Mouse (Mus musculus): Measurements from ENCODE around the gene C2cd4c. TPM values are rescaled to one million over a fixed set of nuclear protein-coding genes. Genes with fewer than 3 reads are reported as not detected.

Gene C2cd4c
- polyA plus RNA-seq, 1 experiment, result 11.3 TPM

DNA sequence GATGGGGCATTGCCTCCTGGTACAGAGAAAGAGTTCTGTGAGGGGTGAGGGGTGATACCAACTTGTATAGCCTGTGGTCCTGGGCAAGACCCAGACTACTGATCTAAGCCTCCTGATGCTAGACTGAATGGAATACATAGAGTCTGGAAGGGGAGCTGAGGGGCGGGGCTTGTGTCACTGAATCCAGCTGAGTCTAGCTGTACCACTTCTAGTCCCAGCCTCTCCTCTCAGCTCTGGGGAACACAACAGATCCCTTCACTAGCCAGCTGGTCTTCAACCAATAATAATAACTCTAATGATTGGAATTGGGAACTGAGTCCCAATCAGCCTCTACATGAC lies 449 bp upstream of the C2cd4c start:
- no peak for DNase-seq (ENCODE audit: extremely low spot score in 1 of 2, low spot score in 1 of 2)

DNA sequence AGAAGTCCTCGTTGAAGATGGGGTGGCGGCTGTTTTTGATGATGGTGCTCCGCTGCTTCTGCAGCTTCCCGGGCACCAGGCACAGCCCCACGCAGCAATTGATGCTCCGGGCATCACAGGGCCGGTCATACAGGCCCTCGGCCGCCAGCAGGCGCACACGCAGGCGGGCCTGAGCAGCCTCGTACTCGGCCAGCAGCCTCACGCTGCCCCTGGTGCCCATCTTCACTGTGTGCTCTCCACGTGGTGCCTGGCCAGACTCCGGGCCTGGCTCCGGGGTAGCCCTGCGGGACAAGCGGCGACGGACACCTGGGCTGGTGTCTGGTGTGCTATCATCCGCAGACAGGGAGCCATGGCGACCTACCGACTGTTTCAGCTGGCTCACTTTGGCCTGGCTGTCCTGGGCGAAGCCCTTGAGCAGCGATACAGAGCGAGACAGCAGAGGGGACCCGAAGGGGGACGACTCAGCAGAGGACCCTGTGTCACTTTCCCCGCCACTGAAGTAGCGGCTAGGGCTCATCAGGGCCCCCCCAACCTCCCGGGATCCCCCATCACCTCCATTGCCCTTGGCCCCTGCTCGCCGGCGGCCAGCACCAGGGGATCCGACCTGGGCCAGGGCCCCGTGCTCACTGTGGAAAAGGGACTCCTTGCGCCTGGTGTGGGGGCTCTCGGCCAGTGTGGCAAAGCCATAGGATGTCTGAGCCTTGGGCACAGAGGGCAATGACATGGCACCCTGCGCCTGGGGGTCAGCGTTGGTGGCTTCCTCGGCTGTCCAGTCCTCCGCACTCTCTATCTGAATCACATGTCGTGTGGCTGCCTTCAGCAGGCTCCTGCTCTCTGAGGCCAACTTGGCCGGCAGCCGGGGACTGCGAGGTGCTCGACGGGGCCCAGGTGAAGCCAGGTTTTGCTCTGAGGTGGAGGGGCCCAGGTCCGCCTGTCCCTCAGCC lies 1.4 kb downstream of the C2cd4c start:
- DNase-seq (ENCODE audit: extremely low spot score in 1 of 2, low spot score in 1 of 2), result no peak

DNA sequence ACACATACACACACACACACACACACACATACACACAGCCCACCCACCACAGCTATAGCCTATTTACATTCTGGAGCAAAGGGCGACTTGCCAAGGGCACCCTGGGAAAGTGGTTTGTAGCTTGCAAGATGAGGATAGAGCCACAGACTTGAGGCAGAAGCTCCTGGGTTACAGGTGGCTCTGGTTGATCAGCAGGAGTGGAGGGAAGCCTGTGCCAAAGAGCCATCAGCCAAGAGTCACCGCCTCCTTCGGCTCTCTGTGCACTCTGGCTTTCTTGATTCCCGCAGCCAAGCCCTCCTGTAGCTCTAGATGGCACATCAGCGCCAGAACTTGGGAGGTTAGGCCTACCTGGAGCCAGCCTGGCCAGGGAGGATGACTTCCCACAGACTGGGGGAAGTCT lies 2.5 kb downstream of the C2cd4c start:
- no peak for DNase-seq (ENCODE audit: extremely low spot score in 1 of 2, low spot score in 1 of 2)

DNA sequence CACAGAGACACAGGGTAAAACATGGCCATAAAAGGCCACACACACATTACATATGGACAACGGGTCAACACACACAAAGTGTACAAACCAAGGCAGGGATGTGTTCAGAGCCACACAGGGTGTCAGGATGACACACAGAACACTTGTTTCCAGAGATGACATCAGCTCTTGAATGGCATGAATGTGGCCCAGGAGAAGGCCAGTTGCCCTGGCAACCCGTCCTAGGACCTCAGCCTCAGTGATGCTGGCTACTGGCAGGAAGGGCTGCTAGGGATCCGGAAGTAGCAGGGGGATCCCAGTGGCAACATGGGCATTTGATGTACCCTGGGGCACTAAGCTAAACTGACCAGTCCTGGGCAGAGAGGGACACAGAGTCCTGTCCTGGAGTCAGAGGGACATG lies 4.5 kb downstream of the C2cd4c start:
- no peak for DNase-seq (ENCODE audit: extremely low spot score in 1 of 2, low spot score in 1 of 2)

DNA sequence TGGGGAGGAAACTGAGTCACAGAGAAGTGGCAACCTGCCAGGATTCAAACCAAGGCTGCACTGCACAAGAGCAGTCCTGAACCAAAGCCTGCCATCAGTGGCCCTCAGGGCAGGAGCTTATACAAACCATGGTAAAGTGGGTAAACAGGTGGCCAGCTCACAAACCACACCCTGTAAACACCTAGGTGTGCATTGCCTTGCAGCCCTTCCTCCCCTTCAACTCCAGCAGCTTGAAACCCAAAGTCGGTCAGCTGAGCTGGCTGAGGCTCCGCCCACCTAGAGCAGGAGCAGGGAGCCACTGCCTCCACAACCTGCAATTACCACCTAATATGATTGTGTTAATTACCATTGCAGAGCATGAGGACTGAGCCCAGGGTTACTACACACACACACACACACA lies 5.9 kb downstream of the C2cd4c start:
- DNase-seq (ENCODE audit: extremely low spot score in 1 of 2, low spot score in 1 of 2), result no peak

DNA sequence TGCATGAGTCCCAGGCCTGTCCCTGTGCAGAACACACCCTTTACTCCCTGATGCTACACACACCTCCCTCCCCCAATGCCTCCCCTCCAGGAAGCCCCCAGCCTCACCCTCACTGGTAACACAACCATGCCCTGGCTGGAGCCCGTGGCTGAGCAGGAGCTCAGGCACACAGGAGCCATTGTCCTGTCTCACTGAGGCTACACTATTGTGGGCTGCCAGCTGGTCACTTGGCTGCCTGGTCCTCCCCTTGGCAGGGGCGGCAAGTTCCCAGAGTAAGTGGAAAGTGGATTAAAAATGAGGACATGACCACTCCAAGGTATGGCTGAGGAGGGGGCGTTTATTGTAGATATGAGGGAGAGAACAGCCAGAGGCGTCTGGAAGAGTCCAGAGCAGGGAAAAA lies 7.3 kb downstream of the C2cd4c start:
- no peak for DNase-seq (ENCODE audit: extremely low spot score in 1 of 2, low spot score in 1 of 2)

DNA sequence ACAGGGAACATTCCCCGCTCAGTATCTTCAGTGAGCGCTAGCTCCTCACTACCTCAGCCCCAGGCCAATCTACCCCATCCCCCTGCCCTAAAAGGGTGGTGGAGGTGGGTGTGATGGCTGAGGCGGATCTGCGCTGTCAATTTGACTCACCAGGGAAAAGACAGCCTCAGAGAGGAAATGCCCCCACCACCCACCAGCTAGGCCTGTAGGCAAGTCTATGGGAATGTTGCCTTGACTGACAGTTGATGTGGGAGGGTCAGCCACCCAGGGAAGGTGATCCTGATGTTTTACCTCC lies 15.9 kb downstream of the C2cd4c start:
- DNase-seq (ENCODE audit: extremely low spot score in 1 of 2, low spot score in 1 of 2), result peak in 1 of 2 experiments; percentile 62

DNA sequence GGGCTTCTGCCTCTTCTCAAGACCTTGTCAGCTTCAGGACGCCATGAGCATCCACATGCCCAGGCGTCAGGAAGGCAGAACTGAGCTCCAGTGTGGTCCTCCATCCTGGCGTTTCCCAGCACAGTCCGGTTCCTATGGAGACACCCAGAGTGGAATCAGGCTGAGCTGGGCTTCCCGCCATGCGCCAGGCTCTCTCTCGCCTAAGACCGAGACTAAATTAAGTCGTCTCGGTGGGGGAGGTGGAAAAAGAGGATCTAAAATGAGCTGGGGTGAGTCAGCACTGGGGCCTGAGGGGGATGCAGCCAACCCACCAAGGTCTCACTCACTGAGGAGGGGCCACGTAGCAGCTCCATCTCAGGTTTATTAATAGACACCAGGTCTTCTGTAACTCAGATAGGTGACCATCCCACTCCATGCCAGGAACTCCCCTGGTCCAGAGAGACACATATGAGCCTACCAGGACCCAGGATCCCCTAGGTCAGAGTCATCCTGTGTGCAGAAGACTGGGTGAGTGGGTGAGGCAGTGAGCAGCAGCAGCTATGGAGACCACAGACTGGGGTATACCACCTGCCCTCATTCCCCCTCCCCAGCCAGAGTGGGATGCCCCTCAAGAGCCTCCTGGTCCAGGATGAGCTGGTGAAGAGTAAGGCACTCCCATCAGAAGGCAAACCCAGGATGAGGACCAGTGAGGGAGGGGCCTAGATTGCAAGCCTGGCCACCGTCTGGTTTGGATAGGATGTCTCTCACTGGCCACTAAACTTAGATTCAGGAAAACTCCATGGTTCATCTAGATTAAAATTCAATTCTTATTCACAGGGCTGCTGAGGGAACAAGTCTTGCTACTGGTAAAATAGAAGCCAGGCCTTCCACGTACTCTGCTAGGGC lies 16.5 kb downstream of the C2cd4c start:
- peak; percentile 72 to 88 for DNase-seq (ENCODE audit: extremely low spot score in 1 of 2, low spot score in 1 of 2)

DNA sequence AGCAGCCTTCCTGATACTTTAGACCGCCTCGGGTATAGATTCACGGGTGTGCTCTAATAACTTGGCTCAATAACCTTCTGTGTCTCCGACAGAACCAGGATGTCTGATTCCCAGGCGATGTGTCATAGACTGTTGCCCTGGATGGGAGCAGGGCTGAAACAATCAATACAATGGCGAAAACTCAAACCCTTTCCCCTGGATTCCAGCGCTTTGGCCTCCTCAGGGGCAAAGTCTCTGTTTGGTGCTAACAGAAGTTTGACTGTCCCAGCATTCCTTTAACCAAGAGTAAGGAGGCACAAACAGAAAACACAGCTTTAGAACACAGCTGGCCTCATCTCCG lies 18.3 kb downstream of the C2cd4c start:
- no peak for DNase-seq (ENCODE audit: extremely low spot score in 1 of 2, low spot score in 1 of 2)

DNA sequence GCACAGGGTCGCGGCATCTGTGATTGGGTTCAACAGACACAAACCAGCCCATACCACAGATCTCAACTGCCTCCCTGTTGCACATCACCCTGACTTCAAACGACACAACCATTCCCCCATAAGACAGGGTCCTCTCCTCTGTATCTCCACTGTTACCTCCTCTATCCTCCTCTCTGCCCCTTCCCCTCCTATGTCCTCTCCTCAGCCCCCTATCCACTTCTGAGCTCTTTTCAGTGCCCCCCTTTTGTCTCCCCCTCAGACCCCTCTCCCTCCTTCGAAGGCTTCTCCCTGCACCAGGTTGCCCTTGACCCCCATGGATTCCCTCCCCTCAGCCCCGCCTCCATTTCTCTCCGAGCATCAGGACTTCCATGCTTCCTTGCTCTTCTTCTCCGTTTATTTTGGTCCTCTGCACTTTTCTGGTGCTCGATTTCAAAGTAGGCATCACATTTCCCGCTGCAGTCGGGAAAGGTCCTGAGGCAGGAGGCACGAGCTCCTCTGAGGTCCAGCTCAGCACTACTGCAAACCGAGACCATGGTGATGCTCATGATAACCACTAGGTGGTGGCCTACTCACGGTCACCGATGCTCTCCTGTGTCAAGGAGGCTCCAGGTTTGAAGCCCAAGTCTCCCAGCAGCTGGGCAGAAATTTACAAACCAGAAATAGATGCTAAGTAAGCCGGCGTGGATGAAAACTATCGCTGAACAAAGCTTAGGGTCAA lies 18.8 kb downstream of the C2cd4c start:
- DNase-seq (ENCODE audit: extremely low spot score in 1 of 2, low spot score in 1 of 2), result peak; percentile 45 to 85

DNA sequence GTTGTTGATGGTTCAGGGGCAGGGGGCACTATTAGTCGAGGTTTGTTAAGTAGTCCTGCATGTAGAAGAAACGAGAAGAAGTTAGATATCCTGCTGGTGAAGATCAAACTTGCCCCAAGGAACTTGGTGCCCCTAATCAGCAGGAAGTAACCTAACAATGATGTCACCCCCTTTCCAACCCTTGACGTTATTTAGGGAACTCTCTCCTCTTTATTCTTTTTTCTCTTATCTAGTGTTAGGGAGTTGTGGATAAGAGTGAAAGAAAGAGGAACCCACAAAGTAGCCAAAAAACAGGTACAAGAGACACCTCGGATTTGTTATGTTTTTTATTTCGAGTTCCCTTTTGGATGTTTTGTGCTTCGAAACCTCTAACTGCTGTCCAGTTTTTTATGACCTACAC lies 19.7 kb downstream of the C2cd4c start:
- no peak for DNase-seq (ENCODE audit: extremely low spot score in 1 of 2, low spot score in 1 of 2)

DNA sequence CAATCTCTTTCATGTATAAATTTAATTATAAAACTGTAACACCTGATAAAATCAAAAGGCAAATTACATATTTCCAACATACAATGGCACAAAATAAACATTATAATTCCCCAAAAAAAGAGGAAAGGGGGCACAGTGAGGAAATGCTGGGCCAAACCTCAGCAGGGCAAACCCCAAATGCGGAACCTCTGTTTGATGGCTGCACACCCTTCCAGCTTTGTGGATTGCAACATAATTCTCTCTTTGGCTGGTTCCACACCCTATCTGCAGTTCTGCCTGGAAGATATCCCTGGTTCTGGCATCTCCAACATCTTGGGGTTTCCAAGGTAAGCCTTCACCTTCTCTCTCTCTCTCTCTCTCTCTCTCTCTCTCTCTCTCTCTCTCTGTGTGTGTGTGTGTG lies 23.1 kb downstream of the C2cd4c start:
- DNase-seq (ENCODE audit: extremely low spot score in 1 of 2, low spot score in 1 of 2), result no peak

DNA sequence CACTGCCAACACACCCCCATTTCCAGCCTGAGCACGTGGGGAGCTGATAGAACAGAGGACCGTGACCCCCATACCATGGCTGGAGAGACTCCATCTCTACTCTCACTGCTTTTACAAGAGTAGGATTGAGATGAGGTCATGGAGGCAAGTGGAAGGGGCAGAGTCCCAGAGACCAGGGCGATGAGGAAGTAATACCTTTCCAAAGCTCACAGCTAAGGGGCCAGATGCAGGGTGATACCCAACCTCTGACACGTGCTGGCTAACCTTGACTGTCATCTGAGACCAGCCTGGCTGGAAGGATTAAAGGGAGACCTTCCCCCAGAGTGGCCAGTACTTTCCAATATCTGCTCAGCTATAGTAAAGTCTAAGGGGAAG lies 26.1 kb downstream of the C2cd4c start:
- DNase-seq (ENCODE audit: extremely low spot score in 1 of 2, low spot score in 1 of 2), result no peak

DNA sequence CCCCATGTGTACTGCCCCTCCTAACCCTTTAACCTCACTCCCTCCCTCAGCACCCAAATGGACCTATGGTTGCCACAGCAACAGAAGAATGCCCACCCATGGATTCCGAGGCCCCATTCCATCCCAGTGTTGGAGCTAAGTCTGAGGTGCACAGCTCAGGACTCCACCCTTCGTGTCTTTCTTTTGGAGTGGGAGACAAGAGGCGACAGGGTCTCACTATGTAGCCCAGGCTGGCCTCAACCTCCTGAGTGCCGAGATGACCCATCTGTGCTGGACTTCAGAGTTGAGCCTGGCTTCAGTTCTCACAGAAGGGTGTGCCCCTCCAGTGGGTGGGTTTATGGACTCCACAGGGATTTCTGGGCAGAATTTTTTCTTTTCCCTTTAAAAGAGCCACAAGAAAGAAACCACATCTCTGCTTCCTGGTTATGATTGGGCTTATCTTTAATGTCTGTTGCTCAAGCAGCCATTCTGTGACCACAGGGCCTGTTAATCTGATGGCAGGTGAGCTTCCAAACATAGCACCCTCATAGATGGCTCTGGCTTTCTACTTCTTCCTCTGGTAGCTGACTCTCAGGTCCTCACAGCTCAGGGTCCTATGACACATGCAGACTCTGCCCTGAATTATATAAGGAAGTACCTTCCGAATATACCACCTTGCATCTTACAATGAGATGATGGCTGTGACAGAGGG lies 26.6 kb downstream of the C2cd4c start, which contains the start of gene Theg:
Gene Theg, minus strand, starts transcription at position 271 of the 691 bp plus-strand sequence.
- DNase-seq (ENCODE audit: extremely low spot score in 1 of 2, low spot score in 1 of 2), result no peak

DNA sequence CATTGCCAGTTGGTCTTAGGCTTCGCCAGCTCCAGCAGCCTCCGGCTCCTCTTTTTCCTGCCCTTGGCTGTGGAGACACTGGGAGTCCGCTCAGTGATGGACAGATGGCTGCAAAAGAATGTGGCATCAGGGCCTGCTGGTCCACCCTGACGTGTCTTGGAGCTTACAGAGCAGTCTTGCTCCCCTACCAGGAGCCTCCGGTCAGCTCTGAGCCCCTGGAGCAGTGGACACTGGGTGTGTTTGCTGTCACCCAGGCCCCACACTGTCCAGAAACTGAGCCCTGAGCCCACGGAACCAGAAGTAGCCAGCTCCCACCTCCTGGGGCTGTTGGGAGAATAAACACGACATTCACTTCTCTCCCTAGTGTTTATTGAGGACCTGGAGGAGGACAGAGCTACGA lies 27.6 kb downstream of the C2cd4c start:
- no peak for DNase-seq (ENCODE audit: extremely low spot score in 1 of 2, low spot score in 1 of 2)

DNA sequence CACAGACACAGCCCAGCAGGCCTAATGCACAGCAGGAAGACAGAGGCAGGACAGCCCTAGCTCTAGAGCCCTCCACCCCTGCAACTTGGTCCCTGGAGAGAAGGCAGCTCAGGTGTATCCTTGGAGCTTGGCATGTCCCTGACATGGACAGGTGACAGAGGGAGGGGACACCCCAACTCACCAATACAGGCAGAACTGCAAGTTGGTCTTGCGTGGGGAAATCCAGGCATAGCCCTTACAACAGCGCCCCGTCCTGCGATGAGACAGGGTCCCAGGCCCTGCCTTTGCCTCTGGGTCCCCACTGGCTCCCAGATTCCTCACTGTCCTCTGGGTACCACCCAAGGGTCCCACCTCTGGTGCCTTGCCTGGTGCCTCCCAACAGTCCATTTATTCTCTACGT lies 28.1 kb downstream of the C2cd4c start:
- DNase-seq (ENCODE audit: extremely low spot score in 1 of 2, low spot score in 1 of 2), result no peak

DNA sequence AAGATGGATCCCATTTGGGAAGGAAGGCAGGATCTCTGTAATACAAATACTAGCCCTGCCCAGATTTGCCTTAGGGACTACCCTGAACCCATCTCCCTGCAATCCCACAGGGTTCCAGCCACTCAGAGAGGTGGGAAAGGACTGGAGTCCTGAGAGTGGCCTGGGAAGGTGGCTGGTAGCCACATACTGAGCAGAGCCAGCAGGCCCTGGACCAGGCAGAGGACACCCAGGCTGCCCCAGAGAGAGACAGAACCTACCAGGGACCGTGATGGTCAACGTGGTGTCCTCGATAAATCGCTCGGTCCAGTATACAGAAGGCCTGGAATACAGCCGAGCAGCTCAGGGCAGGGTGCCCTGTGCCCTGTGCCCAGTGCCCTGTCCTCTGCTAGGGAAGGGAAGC lies 28.7 kb downstream of the C2cd4c start:
- no peak for DNase-seq (ENCODE audit: extremely low spot score in 1 of 2, low spot score in 1 of 2)

DNA sequence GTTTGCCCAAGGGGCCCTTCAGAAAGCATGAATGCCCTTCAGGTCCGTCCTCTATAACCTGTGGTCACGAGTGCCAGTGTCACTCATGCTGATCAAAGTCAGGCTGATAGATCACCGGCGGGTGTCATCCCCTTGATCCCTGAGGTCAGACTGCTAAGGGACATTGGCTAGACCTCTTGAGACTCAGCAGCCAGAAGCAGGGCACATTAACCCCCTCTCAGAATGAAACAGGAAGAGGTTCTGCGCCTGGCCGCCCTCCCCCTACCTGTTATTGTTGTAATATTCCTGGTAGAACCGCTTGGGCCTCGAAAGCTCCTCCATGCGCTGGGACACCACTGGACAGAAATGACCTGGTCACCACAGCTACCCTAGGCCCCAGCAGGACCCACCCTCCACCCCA lies 29.4 kb downstream of the C2cd4c start:
- DNase-seq (ENCODE audit: extremely low spot score in 1 of 2, low spot score in 1 of 2), result no peak

DNA sequence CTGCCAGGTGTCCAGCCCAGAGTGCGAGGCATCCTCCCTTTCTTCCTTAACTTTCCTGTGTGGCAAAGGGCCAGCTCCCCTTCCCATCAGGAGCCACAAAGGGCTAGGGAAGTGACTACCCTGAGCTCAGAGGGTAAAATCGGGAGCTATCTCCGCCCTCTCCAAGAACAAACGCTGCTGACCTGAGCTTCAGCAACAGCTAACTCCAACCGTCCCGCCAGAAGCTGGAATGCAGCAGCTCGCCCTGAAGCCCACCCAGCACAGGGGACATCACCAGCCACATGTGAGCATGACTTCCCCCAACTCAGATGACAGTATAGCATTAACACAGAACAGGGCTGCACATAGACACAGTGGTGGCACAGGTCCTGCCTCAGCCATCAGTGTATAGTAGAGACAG lies 29.8 kb downstream of the C2cd4c start:
- DNase-seq (ENCODE audit: extremely low spot score in 1 of 2, low spot score in 1 of 2), result no peak

DNA sequence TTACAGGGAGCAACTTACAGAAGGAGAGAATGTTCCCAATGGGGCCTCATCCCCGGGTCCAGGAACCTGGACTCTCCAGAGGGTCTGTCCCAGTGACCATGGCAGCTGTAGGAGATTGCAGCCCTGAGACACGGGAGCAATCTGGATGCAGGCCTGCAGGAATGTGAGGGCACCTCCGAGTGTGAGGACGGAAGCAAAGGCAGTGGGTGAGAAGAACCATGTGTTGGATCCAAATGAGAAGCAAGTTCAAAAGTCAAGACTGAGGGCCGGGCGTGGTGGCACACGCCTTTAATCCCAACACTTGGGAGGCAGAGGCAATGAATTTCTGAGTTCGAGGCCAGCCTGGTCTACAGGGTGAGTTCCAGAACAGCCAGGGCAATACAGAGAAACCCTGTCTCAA lies 32.3 kb downstream of the C2cd4c start:
- DNase-seq (ENCODE audit: extremely low spot score in 1 of 2, low spot score in 1 of 2), result no peak

DNA sequence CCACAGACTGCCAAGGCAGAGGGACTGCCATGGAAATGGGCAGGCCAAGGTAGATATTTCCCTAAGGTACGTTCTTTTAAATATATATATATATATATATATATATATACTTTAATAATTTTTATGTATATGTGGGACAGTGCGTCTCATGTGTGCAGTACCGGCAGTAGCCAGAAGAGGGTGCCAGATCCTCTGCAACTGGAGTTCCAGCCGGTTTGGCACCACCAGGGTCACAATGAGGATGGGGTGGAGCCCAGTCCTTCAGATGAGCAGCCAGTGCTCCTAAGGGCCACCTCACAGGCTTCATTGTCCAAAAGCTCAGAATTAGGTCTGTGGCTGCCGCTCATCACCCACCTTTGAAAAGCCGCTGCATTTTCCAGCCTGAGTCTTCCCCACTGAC lies 33.0 kb downstream of the C2cd4c start:
- DNase-seq (ENCODE audit: extremely low spot score in 1 of 2, low spot score in 1 of 2), result peak in 1 of 2 experiments; percentile 53

Data from frontal cortex, adult 2 months (tissue).